Mouse (Mus musculus): ENCODE measurements at regions not wholly inside any gene's neighbourhood (a gene's known extent, or its start where the extent isn't known, plus 50 kb on each side); places are given as distances from the start of the nearest gene placed in this dataset.

GRCm38 (mm10) chr16:12951176-12951575 is 158.3 kb upstream of the Ercc4 start:
- H3K4me3 ChIP-seq: no peak overlapping the region
- H3K4me2 ChIP-seq (ENCODE audit: low read depth): no peak overlapping the region
- no peaks in the 10 kb centered on the region for H3K27me3 ChIP-seq (ENCODE audit: control insufficient read depth, insufficient read depth, insufficient read length)
- TF ChIP-seq CEBPB (IDR thresholded peaks at IDR 0.05; ENCODE audit: insufficient read depth, poor library complexity, severe bottlenecking): no peak
- TF ChIP-seq TCF3 (IDR thresholded peaks at IDR 0.05; ENCODE audit: insufficient read length, low read depth): no peak
- no peak for TF ChIP-seq POLR2A (IDR thresholded peaks at IDR 0.05; ENCODE audit: insufficient read length, low read depth)
- TF ChIP-seq SRF (IDR thresholded peaks at IDR 0.05; ENCODE audit: control insufficient read depth, insufficient read length, low read depth): no peak
- TF ChIP-seq E2F4 (IDR thresholded peaks at IDR 0.05; ENCODE audit: insufficient read depth): no peak
- no peak for TF ChIP-seq MYOD1 (IDR thresholded peaks at IDR 0.05; ENCODE audit: control insufficient read depth in 1 of 3, insufficient read length in 2 of 3, low read depth in 2 of 3)
- no peak for TF ChIP-seq TCF12 (IDR thresholded peaks at IDR 0.05; ENCODE audit: insufficient read depth, poor library complexity, severe bottlenecking)
- no peaks in the 10 kb centered on the region for H3K79me2 ChIP-seq (ENCODE audit: control insufficient read depth, insufficient read depth)
- H3ac ChIP-seq (ENCODE audit: control insufficient read depth, insufficient read length): no peak overlapping the region
- H3K36me3 ChIP-seq (ENCODE audit: control insufficient read depth, insufficient read depth): no peaks in the 10 kb centered on the region

- Histone ChIP-seq H3K79me2 (ENCODE audit: control insufficient read depth, insufficient read depth) (no peaks in the 10 kb centered on the region), H3K4me3 (no peak overlapping the region), H3K36me3 (ENCODE audit: control insufficient read depth, insufficient read depth) (no peaks in the 10 kb centered on the region), H3K27me3 (ENCODE audit: control insufficient read depth, insufficient read depth, insufficient read length) (no peaks in the 10 kb centered on the region), H3K4me2 (ENCODE audit: low read depth) (no peak overlapping the region), H3ac (ENCODE audit: control insufficient read depth, insufficient read length) (no peak overlapping the region)
- TF ChIP-seq E2F4 (IDR thresholded peaks at IDR 0.05; ENCODE audit: insufficient read depth): no peak
- TF ChIP-seq MYOD1 (IDR thresholded peaks at IDR 0.05; ENCODE audit: control insufficient read depth in 1 of 3, insufficient read length in 2 of 3, low read depth in 2 of 3): no peak
- TF ChIP-seq SRF (IDR thresholded peaks at IDR 0.05; ENCODE audit: control insufficient read depth, insufficient read length, low read depth): no peak
- no peak for TF ChIP-seq POLR2AphosphoS2 (IDR thresholded peaks at IDR 0.05; ENCODE audit: insufficient read length, low read depth)
- TF ChIP-seq POLR2A (IDR thresholded peaks at IDR 0.05; ENCODE audit: insufficient read length, low read depth): no peak
- no peak for TF ChIP-seq TCF3 (IDR thresholded peaks at IDR 0.05; ENCODE audit: insufficient read length, low read depth)
- TF ChIP-seq CEBPB (IDR thresholded peaks at IDR 0.05; ENCODE audit: insufficient read depth, poor library complexity, severe bottlenecking): no peak
- TF ChIP-seq TCF12 (IDR thresholded peaks at IDR 0.05; ENCODE audit: insufficient read depth, poor library complexity, severe bottlenecking): no peak
- TF ChIP-seq MAX (IDR thresholded peaks at IDR 0.05; ENCODE audit: low read depth): no peak
- no peak for TF ChIP-seq USF1 (IDR thresholded peaks at IDR 0.05; ENCODE audit: low read depth)
- no peak for TF ChIP-seq REST (IDR thresholded peaks at IDR 0.05; ENCODE audit: insufficient read depth, insufficient read length)
- no peak for TF ChIP-seq MYOG (IDR thresholded peaks at IDR 0.05; ENCODE audit: control insufficient read depth in 1 of 3, insufficient read depth in 1 of 3, insufficient read length in 2 of 3, low read depth in 2 of 3)
Measured at GRCm38 (mm10) chr16:12954028-12954427, 155.5 kb upstream of the Ercc4 start.

GRCm38 (mm10) chr16:12956416-12956815 is 153.1 kb upstream of the Ercc4 start:
- TF ChIP-seq TCF12 (IDR thresholded peaks at IDR 0.05; ENCODE audit: insufficient read depth, poor library complexity, severe bottlenecking): no peak
- TF ChIP-seq MYOD1 (IDR thresholded peaks at IDR 0.05; ENCODE audit: control insufficient read depth in 1 of 3, insufficient read length in 2 of 3, low read depth in 2 of 3): no peak
- TF ChIP-seq MAX (IDR thresholded peaks at IDR 0.05; ENCODE audit: low read depth): no peak
- TF ChIP-seq USF1 (IDR thresholded peaks at IDR 0.05; ENCODE audit: low read depth): no peak
- TF ChIP-seq POLR2A (IDR thresholded peaks at IDR 0.05; ENCODE audit: insufficient read length, low read depth): no peak
- TF ChIP-seq SRF (IDR thresholded peaks at IDR 0.05; ENCODE audit: control insufficient read depth, insufficient read length, low read depth): no peak
- TF ChIP-seq TCF3 (IDR thresholded peaks at IDR 0.05; ENCODE audit: insufficient read length, low read depth): no peak
- TF ChIP-seq CEBPB (IDR thresholded peaks at IDR 0.05; ENCODE audit: insufficient read depth, poor library complexity, severe bottlenecking): no peak
- no peak for TF ChIP-seq E2F4 (IDR thresholded peaks at IDR 0.05; ENCODE audit: insufficient read depth)
- no peak for TF ChIP-seq MYOG (IDR thresholded peaks at IDR 0.05; ENCODE audit: control insufficient read depth in 1 of 3, insufficient read depth in 1 of 3, insufficient read length in 2 of 3, low read depth in 2 of 3)
- TF ChIP-seq REST (IDR thresholded peaks at IDR 0.05; ENCODE audit: insufficient read depth, insufficient read length): no peak
- TF ChIP-seq POLR2AphosphoS2 (IDR thresholded peaks at IDR 0.05; ENCODE audit: insufficient read length, low read depth): no peak
- no peak overlapping the region for H3ac ChIP-seq (ENCODE audit: control insufficient read depth, insufficient read length)
- H3K4me3 ChIP-seq: no peak overlapping the region
- no peak overlapping the region for H3K4me2 ChIP-seq (ENCODE audit: low read depth)
- H3K36me3 ChIP-seq (ENCODE audit: control insufficient read depth, insufficient read depth): no peaks in the 10 kb centered on the region
- no peaks in the 10 kb centered on the region for H3K79me2 ChIP-seq (ENCODE audit: control insufficient read depth, insufficient read depth)
- H3K27me3 ChIP-seq (ENCODE audit: control insufficient read depth, insufficient read depth, insufficient read length): no peaks in the 10 kb centered on the region

GRCm38 (mm10) chr16:12960885-12961284 is 148.6 kb upstream of the Ercc4 start:
- H3K36me3 ChIP-seq (ENCODE audit: control insufficient read depth, insufficient read depth): no peaks in the 10 kb centered on the region
- H3K79me2 ChIP-seq (ENCODE audit: control insufficient read depth, insufficient read depth): no peaks in the 10 kb centered on the region
- H3K4me2 ChIP-seq (ENCODE audit: low read depth): no peak overlapping the region
- no peak overlapping the region for H3ac ChIP-seq (ENCODE audit: control insufficient read depth, insufficient read length)
- no peak overlapping the region for H3K4me3 ChIP-seq
- H3K27me3 ChIP-seq (ENCODE audit: control insufficient read depth, insufficient read depth, insufficient read length): no peaks in the 10 kb centered on the region
- TF ChIP-seq REST (IDR thresholded peaks at IDR 0.05; ENCODE audit: insufficient read depth, insufficient read length): no peak
- no peak for TF ChIP-seq MYOG (IDR thresholded peaks at IDR 0.05; ENCODE audit: control insufficient read depth in 1 of 3, insufficient read depth in 1 of 3, insufficient read length in 2 of 3, low read depth in 2 of 3)
- no peak for TF ChIP-seq POLR2A (IDR thresholded peaks at IDR 0.05; ENCODE audit: insufficient read length, low read depth)

- H3K4me3 ChIP-seq: no peak overlapping the region
- H3K36me3 ChIP-seq (ENCODE audit: control insufficient read depth, insufficient read depth): no peaks in the 10 kb centered on the region
- no peak overlapping the region for H3K4me2 ChIP-seq (ENCODE audit: low read depth)
- no peaks in the 10 kb centered on the region for H3K27me3 ChIP-seq (ENCODE audit: control insufficient read depth, insufficient read depth, insufficient read length)
- H3ac ChIP-seq (ENCODE audit: control insufficient read depth, insufficient read length): no peak overlapping the region
- TF ChIP-seq CEBPB (IDR thresholded peaks at IDR 0.05; ENCODE audit: insufficient read depth, poor library complexity, severe bottlenecking): no peak
- no peaks in the 10 kb centered on the region for H3K79me2 ChIP-seq (ENCODE audit: control insufficient read depth, insufficient read depth)
Measured at GRCm38 (mm10) chr16:12982681-12983080, 126.8 kb upstream of the Ercc4 start.

Measured in myocyte (in vitro differentiated cells).